Mouse (Mus musculus): Measurements from ENCODE around the gene Gm13539.

The Gm13539 gene

DNA sequence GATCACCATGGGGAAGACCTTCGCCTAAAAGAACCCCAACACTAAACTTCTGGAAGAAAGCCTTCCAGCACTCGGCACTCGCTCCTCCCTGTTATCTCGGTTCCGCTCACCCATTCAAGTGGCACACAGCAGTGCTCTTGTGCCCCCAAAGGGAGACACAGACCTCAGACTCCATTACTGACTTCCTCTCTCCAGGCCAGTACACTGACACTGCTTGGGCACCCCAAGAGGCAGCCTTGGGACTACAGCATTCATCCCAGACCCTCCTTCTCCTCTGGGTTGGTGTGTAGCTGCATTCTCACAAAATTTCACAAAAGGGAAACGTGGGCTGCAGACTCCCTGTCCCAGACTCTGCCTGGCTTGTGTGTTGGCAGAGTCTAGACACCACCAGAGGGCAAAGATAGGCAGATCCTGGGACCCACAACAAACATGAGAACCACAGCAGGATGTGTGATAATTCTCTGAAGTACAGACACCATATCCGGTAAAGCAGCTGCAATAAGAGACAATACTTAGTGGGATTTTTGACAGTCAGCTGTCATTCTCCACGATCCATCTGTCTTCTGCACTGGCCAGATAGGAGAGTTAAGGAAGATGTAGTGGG, 46.4 kb downstream of the Gm13539 start:
- no peak for DNase-seq (ENCODE audit: low spot score)

DNA sequence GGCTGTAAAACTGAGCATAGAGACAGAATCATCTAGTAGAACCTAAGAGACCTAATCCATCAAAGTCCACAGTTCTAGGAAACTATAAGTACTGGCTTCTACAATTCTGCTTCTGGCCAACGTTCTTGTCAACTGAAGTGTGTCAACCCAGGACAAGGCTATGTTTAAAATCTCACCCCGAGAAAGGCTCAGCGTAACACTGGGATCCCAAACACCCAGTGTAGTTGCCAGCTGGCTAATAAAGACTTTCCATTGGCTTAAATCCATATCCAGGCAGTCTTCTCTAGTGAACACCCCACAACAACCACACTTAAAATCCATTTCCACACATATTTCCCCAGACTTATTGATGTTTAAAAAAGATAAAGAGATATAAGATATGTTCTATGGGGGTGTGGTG, 48.7 kb downstream of the Gm13539 start:
- no peak for DNase-seq (ENCODE audit: low spot score)

DNA sequence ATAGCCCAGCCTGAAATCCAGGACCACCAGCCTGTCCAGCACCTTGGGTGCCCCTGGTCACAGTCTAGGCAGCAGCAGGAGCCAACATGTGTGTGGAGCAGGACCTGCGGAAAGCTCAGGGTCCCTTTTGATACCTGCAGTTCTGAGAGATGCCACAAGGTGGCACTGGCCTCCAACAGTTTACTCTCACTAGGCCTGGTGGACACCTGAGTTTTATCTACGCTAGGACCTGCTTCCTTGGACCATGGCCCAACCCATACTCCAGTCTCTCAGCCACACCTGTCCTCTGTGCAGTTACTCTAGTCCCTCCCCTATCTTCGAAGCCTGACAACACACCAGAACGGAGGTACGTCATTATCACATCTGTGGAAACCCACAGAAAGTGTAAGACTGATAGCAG, 54.2 kb downstream of the Gm13539 start:
- peak; percentile 73 for DNase-seq (ENCODE audit: low spot score)
